Mouse (Mus musculus) spleen, adult 2 months (tissue): ENCODE results near the gene Zfand3. TPM values are rescaled to one million over a fixed set of nuclear protein-coding genes. Genes with fewer than 3 reads are reported as not detected.

Source experiments
- DNase-seq, 2 experiments: peaks; one replicate each; pipeline versions ENCODE4 v3.0.0 to v3.0.0-alpha.2; 2012 to 2021; ENCODE audit warnings: low spot score in 2 of 2, low read depth in 1 of 2
- H3K27ac ChIP-seq: fragments of 200-500 bp; 2 replicates; pipeline ENCODE4 v1.5.1; 2012; ENCODE audit warnings: low read length, inconsistent platforms; ENCODE audit not compliant: insufficient read depth
- H3K27me3 ChIP-seq: fragments of 200-500 bp; 2 replicates; pipeline ENCODE4 v1.6.1; 2012; ENCODE audit warnings: mild to moderate bottlenecking, moderate library complexity, low read length, inconsistent platforms; ENCODE audit not compliant: control insufficient read depth, insufficient read depth
- H3K36me3 ChIP-seq: fragments of 200-500 bp; 2 replicates; pipeline ENCODE4 v1.6.1; 2012; ENCODE audit warnings: mild to moderate bottlenecking, low read length, inconsistent platforms; ENCODE audit not compliant: control insufficient read depth, insufficient read depth
- H3K4me1 ChIP-seq: fragments of 200-500 bp; 2 replicates; pipeline ENCODE4 v1.6.1; 2011; ENCODE audit warnings: inconsistent platforms; ENCODE audit not compliant: control insufficient read depth, insufficient read depth, insufficient read length
- H3K4me3 ChIP-seq: fragments of 200-500 bp; 2 replicates; pipeline ENCODE4 v1.5.1; 2011; ENCODE audit warnings: mild to moderate bottlenecking, inconsistent platforms; ENCODE audit not compliant: insufficient read depth, insufficient read length; ENCODE audit errors: extremely low read depth
- CTCF ChIP-seq: fragments of 200-500 bp; IDR thresholded peaks from 2 replicates; pipeline ENCODE4 v1.5.1; 2011; ENCODE audit warnings: mild to moderate bottlenecking, inconsistent platforms; ENCODE audit not compliant: insufficient read depth, insufficient read length, insufficient replicate concordance; ENCODE audit errors: extremely low read depth
- POLR2A ChIP-seq: fragments of 200-500 bp; IDR thresholded peaks from 2 replicates; pipeline ENCODE4 v1.6.1; 2011; ENCODE audit warnings: low read depth, low read length, inconsistent platforms
- WGBS: fragments of 180-500 bp; shearing (Covaris S2); methylation state at CpG from one replicate; pipeline ENCODE4 v1.1.7; 2018; 5-methylcytosine and 5-hydroxymethylcytosine counted together
- polyA plus RNA-seq: library from polyadenylated mRNA; depleted of rRNA; stranded (reverse); fragments of >200 nt; gene quantifications from 2 replicates; pipeline ENCODE4 v1.2.3, GENCODE M21; 2012

Gene Zfand3
- polyA plus RNA-seq, 1 experiment: 50.5 TPM

GRCm38 (mm10) chr17:30221677-30222076 lies 217.1 kb downstream of the Zfand3 start:
- TF ChIP-seq CTCF: no peak
- no peak for TF ChIP-seq POLR2A

GRCm38 (mm10) chr17:30222361-30222760 lies 217.8 kb downstream of the Zfand3 start:
- Histone ChIP-seq H3K27ac (no peak overlapping the region), H3K27me3 (no peaks in the 10 kb centered on the region), H3K36me3 (peaks cover 5% of the 10 kb centered on the region), H3K4me1 (no peaks in the 10 kb centered on the region), H3K4me3 (no peak overlapping the region)
- 89% methylated on average over 11 of the region's 11 CpGs for WGBS
- DNase-seq: no peak
- no peak for TF ChIP-seq CTCF
- no peak for TF ChIP-seq POLR2A

More at GRCm38 (mm10) chr17:30221677-30222076, 217.1 kb downstream of the Zfand3 start:
- H3K27me3 ChIP-seq: no peaks in the 10 kb centered on the region
- WGBS: 92% methylated on average over 14 of the region's 14 CpGs
- peaks cover 5% of the 10 kb centered on the region for H3K36me3 ChIP-seq
- H3K4me3 ChIP-seq: no peak overlapping the region
- no peak overlapping the region for H3K27ac ChIP-seq
- no peaks in the 10 kb centered on the region for H3K4me1 ChIP-seq
- DNase-seq: no peak

- Histone ChIP-seq H3K4me3 (no peak overlapping the region), H3K27me3 (no peaks in the 10 kb centered on the region), H3K27ac (no peak overlapping the region), H3K4me1 (no peaks in the 10 kb centered on the region), H3K36me3 (peaks cover 5% of the 10 kb centered on the region)
- TF ChIP-seq CTCF (no peak), POLR2A (no peak)
- 91% methylated on average over 12 of the region's 12 CpGs for WGBS
- DNase-seq: no peak
Measured at GRCm38 (mm10) chr17:30222837-30223236, 218.3 kb downstream of the Zfand3 start.

GRCm38 (mm10) chr17:30225030-30225740 lies 220.7 kb downstream of the Zfand3 start:
- Histone ChIP-seq H3K4me1 (no peaks in the 10 kb centered on the region), H3K27me3 (no peaks in the 10 kb centered on the region), H3K27ac (no peak overlapping the region), H3K4me3 (no peak overlapping the region), H3K36me3 (no peaks in the 10 kb centered on the region)
- 93% methylated on average over 5 of the region's 5 CpGs for WGBS
- TF ChIP-seq POLR2A (no peak), CTCF (no peak)
- DNase-seq: no peak

GRCm38 (mm10) chr17:30228439-30229215 lies 224.1 kb downstream of the Zfand3 start:
- Histone ChIP-seq H3K27me3 (no peaks in the 10 kb centered on the region), H3K27ac (no peak overlapping the region), H3K4me1 (no peaks in the 10 kb centered on the region), H3K36me3 (no peaks in the 10 kb centered on the region), H3K4me3 (no peak overlapping the region)
- DNase-seq: no peak
- no peak for TF ChIP-seq POLR2A
- no peak for TF ChIP-seq CTCF
- WGBS: 70% methylated on average over 10 of the region's 10 CpGs

GRCm38 (mm10) chr17:30230428-30230827 lies 225.9 kb downstream of the Zfand3 start:
- no peak overlapping the region for H3K27ac ChIP-seq
- no peaks in the 10 kb centered on the region for H3K27me3 ChIP-seq
- no peaks in the 10 kb centered on the region for H3K4me1 ChIP-seq
- no peak overlapping the region for H3K4me3 ChIP-seq
- no peak for DNase-seq
- no peaks in the 10 kb centered on the region for H3K36me3 ChIP-seq
- TF ChIP-seq CTCF (no peak), POLR2A (no peak)
- 92% methylated on average over 4 of the region's 4 CpGs for WGBS
